Mouse (Mus musculus) embryonic fibroblast, embryonic 13.5 days (primary cell): ENCODE measurements at regions not wholly inside any gene's neighbourhood (a gene's known extent, or its start where the extent isn't known, plus 50 kb on each side); places are given as distances from the start of the nearest gene placed in this dataset.

ENCODE experiments used
- CTCF ChIP-seq: IDR thresholded peaks from 2 replicates; pipeline ENCODE4 v1.5.1; 2011; ENCODE audit warnings: mild to moderate bottlenecking, control low read depth, low read length, moderate library complexity, borderline replicate concordance; ENCODE audit not compliant: insufficient read depth
- POLR2A ChIP-seq: IDR thresholded peaks from 2 replicates; pipeline ENCODE4 v1.6.1; 2011; ENCODE audit warnings: low read depth, mild to moderate bottlenecking, control low read depth, low read length, moderate library complexity

GRCm38 (mm10) chr8:24294565-24294964 is 431.1 kb downstream of the Adam3 start:
- TF ChIP-seq CTCF (no peak), POLR2A (no peak)
